Mouse (Mus musculus): ENCODE measurements around the gene Lenep. TPM values are rescaled to one million over a fixed set of nuclear protein-coding genes. Genes with fewer than 3 reads are reported as not detected.

Lenep gene
- polyA plus RNA-seq, 1 experiment, result 0.66 TPM

GRCm38 (mm10) chr3:89394006-89394893 lies 8.3 kb downstream of the Lenep start, which contains the start of gene Zbtb7b:
TSS of gene Zbtb7b (minus strand) at chr3:89394776.
- TF ChIP-seq CTCF (IDR thresholded peaks at IDR 0.05; ENCODE audit: borderline replicate concordance, control insufficient read depth, extremely low read depth, insufficient read depth, low read length, poor library complexity), result no peak
- TF ChIP-seq POLR2A (IDR thresholded peaks at IDR 0.05; ENCODE audit: control insufficient read depth, extremely low read depth, insufficient read depth, low read length, poor library complexity), result no peak
- peak; percentile 29 for DNase-seq
- Histone ChIP-seq H3K27ac (ENCODE audit: control insufficient read depth, insufficient read depth, low read length) (peak within 1 kb of the TSS; percentile 59), H3K4me1 (replicated peaks; ENCODE audit: control insufficient read depth, insufficient read depth, low read length) (peaks cover 48% of the 10 kb centered on the region), H3K36me3 (ENCODE audit: control insufficient read depth, insufficient read depth, low read length) (no peaks in the 10 kb centered on the region), H3K4me3 (ENCODE audit: control insufficient read depth, insufficient read depth, low read length) (peak within 1 kb of the TSS; percentile 46), H3K27me3 (ENCODE audit: control insufficient read depth, insufficient read depth, low read length) (peaks cover 13% of the 10 kb centered on the region)
- WGBS, result 1% methylated on average over 42 of the region's 42 CpGs

DNA sequence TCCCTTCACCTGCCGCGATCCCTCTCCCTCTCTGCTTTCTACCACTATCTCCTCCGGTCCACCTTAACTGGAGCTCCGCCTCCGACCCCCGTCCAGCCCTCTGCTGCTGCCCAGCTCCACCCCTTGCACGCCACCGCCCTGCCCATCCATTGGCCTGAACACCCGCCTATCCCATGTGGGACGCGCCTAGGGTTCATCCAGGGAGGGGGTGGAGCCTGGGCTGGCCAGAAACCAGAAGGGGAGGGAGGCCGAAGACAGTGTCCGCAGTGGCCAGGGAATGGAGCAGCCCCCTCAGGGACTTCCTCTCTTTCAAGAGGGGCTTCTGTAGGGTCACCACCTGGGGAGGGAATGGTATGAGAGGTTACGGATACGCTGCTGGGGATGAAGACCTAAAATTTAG lies 9.0 kb downstream of the Lenep start:
- DNase-seq, result peak; percentile 74
- H3K4me3 ChIP-seq (ENCODE audit: control insufficient read depth, insufficient read depth, low read length), result peak overlapping the region; percentile 49
- WGBS, result under 1% methylated on average over 15 of the region's 15 CpGs
- no peak for TF ChIP-seq CTCF (IDR thresholded peaks at IDR 0.05; ENCODE audit: borderline replicate concordance, control insufficient read depth, extremely low read depth, insufficient read depth, low read length, poor library complexity)
- TF ChIP-seq POLR2A (IDR thresholded peaks at IDR 0.05; ENCODE audit: control insufficient read depth, extremely low read depth, insufficient read depth, low read length, poor library complexity), result no peak
- no peaks in the 10 kb centered on the region for H3K36me3 ChIP-seq (ENCODE audit: control insufficient read depth, insufficient read depth, low read length)
- H3K27ac ChIP-seq (ENCODE audit: control insufficient read depth, insufficient read depth, low read length), result peak overlapping the region; percentile 59
- H3K4me1 ChIP-seq (replicated peaks; ENCODE audit: control insufficient read depth, insufficient read depth, low read length), result peaks cover 50% of the 10 kb centered on the region
- H3K27me3 ChIP-seq (ENCODE audit: control insufficient read depth, insufficient read depth, low read length), result peaks cover 13% of the 10 kb centered on the region

DNA sequence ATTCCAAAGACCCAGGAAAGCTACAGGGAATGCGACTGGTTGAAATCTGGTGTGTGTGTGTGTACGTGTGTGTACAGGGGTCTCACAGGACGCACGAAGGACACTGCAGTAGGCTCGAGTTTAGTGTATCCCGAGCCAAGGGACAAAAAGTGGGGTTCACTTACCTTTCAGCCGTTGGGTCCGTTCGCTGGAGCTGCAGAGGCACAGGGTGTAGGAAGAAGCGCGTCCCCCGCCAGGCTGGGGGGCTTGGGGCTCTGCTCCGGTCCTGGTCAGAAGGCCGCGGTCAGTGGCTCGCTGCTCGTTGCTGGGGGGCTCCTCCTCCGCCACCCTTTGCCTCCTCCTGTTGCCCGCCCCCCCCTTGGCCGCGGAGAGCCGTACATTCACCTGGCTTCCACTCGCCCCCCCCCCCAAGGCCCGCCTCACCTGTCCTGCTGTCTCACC lies 9.7 kb downstream of the Lenep start:
- Histone ChIP-seq H3K4me3 (ENCODE audit: control insufficient read depth, insufficient read depth, low read length) (peak overlapping the region; percentile 46), H3K4me1 (replicated peaks; ENCODE audit: control insufficient read depth, insufficient read depth, low read length) (peaks cover 57% of the 10 kb centered on the region), H3K27ac (ENCODE audit: control insufficient read depth, insufficient read depth, low read length) (peak overlapping the region; percentile 3; the same call in 1 of the 2 replicates), H3K27me3 (ENCODE audit: control insufficient read depth, insufficient read depth, low read length) (peaks cover 13% of the 10 kb centered on the region), H3K36me3 (ENCODE audit: control insufficient read depth, insufficient read depth, low read length) (no peaks in the 10 kb centered on the region)
- WGBS, result 1% methylated on average over 21 of the region's 24 CpGs
- TF ChIP-seq POLR2A (IDR thresholded peaks at IDR 0.05; ENCODE audit: control insufficient read depth, extremely low read depth, insufficient read depth, low read length, poor library complexity) (no peak), CTCF (IDR thresholded peaks at IDR 0.05; ENCODE audit: borderline replicate concordance, control insufficient read depth, extremely low read depth, insufficient read depth, low read length, poor library complexity) (no peak)
- DNase-seq, result peak; percentile 12

GRCm38 (mm10) chr3:89391663-89392511 lies 10.7 kb downstream of the Lenep start:
- 3% methylated on average over 52 of the region's 56 CpGs for WGBS
- peak; percentile 29 for DNase-seq
- Histone ChIP-seq H3K36me3 (ENCODE audit: control insufficient read depth, insufficient read depth, low read length) (no peaks in the 10 kb centered on the region), H3K27me3 (ENCODE audit: control insufficient read depth, insufficient read depth, low read length) (peaks cover 13% of the 10 kb centered on the region), H3K4me3 (ENCODE audit: control insufficient read depth, insufficient read depth, low read length) (peak overlapping the region; percentile 53), H3K4me1 (replicated peaks; ENCODE audit: control insufficient read depth, insufficient read depth, low read length) (peaks cover 57% of the 10 kb centered on the region), H3K27ac (ENCODE audit: control insufficient read depth, insufficient read depth, low read length) (peak overlapping the region; percentile 77)
- TF ChIP-seq CTCF (IDR thresholded peaks at IDR 0.05; ENCODE audit: borderline replicate concordance, control insufficient read depth, extremely low read depth, insufficient read depth, low read length, poor library complexity), result no peak
- TF ChIP-seq POLR2A (IDR thresholded peaks at IDR 0.05; ENCODE audit: control insufficient read depth, extremely low read depth, insufficient read depth, low read length, poor library complexity), result no peak

DNA sequence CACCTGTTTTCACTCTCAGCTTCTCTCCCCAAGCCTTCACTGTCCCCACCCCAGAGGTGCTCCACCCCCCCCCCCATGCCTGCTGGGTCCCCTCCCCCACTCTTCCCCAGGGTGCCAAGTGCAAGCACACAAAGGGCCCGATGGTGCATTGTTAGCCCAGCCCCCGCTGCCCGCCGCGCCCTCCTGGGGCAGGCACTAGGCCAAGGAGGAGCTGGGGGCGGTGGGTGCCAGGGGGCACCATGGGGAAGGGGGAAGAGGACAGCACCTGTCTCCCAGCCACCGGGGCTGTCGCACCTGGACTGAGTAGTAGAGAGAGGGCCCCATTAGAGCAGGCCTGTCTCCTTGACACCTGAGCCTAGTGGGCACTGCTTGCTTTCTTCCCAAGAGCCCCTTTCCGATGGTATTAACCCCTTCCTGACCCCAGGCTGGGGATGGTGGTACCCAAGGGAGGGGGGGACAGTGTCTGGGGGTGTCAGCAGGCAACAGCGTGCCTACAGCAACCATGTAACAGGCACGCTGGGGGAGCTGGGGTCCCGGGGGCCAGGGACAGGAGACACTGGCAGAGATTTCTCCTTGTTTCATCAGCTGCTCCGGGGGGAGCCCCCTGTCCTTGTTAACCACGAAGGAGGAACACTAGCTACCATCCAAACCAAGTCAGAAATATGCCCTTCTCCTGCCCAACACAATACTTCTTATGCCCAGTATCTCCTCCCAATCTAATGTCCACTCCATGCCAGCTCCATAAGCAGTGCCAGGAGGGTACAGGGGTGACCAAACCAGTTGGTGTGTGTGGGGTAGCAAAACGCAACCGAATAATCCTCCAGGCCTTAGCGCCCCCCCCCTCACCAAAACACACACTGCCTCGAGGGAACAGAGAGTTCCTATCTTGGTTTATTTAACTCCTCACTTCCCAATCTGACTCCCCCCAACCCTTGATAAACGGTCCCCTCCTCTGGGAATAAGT lies 11.6 kb downstream of the Lenep start:
- WGBS, result 18% methylated on average over 19 of the region's 19 CpGs
- peaks cover 55% of the 10 kb centered on the region for H3K4me1 ChIP-seq (replicated peaks; ENCODE audit: control insufficient read depth, insufficient read depth, low read length)
- peaks cover 13% of the 10 kb centered on the region for H3K27me3 ChIP-seq (ENCODE audit: control insufficient read depth, insufficient read depth, low read length)
- DNase-seq, result peak; percentile 39
- peak overlapping the region; percentile 53 for H3K4me3 ChIP-seq (ENCODE audit: control insufficient read depth, insufficient read depth, low read length)
- H3K36me3 ChIP-seq (ENCODE audit: control insufficient read depth, insufficient read depth, low read length), result no peaks in the 10 kb centered on the region
- no peak for TF ChIP-seq CTCF (IDR thresholded peaks at IDR 0.05; ENCODE audit: borderline replicate concordance, control insufficient read depth, extremely low read depth, insufficient read depth, low read length, poor library complexity)
- TF ChIP-seq POLR2A (IDR thresholded peaks at IDR 0.05; ENCODE audit: control insufficient read depth, extremely low read depth, insufficient read depth, low read length, poor library complexity), result no peak
- H3K27ac ChIP-seq (ENCODE audit: control insufficient read depth, insufficient read depth, low read length), result peak overlapping the region; percentile 77

Measured in thymus, adult 2 months (tissue).